Mouse (Mus musculus) forebrain, postnatal 0 days (tissue): ENCODE results near the gene Obp2a. TPM values are rescaled to one million over a fixed set of nuclear protein-coding genes. Genes with fewer than 3 reads are reported as not detected.

ENCODE experiments used
- ATAC-seq: fragments of 200-750 bp; cut with Nextera tagmentation; 2 replicates; pipeline ENCODE4 v1.8.0; 2017; ENCODE audit warnings: mild to moderate bottlenecking, moderate library complexity
- DNase-seq: peaks from one replicate; pipeline ENCODE4 v3.0.0-alpha.2; 2015
- H3K27ac ChIP-seq: fragments of 300-500 bp; sonication (generic); 2 replicates; pipeline ENCODE4 v1.5.1; 2014; ENCODE audit warnings: low read depth, mild to moderate bottlenecking, antibody characterized with exemption, low read length, moderate library complexity, mixed read lengths
- H3K27me3 ChIP-seq: fragments of 300-500 bp; sonication (generic); 2 replicates; pipeline ENCODE4 v1.6.1; 2014; ENCODE audit warnings: mild to moderate bottlenecking, low read length, mixed read lengths; ENCODE audit not compliant: insufficient read depth
- H3K36me3 ChIP-seq: fragments of 300-500 bp; sonication (generic); 2 replicates; pipeline ENCODE4 v1.6.1; 2014; ENCODE audit warnings: mild to moderate bottlenecking, moderate library complexity; ENCODE audit not compliant: insufficient read depth
- H3K4me1 ChIP-seq: fragments of 300-500 bp; sonication (generic); 2 replicates; pipeline ENCODE4 v1.6.1; 2014; ENCODE audit warnings: antibody characterized with exemption; ENCODE audit not compliant: insufficient read depth
- H3K4me2 ChIP-seq: fragments of 300-500 bp; sonication (generic); 2 replicates; pipeline ENCODE4 v1.6.1; 2014; ENCODE audit warnings: low read depth, mild to moderate bottlenecking, moderate library complexity
- H3K4me3 ChIP-seq: fragments of 300-500 bp; sonication (generic); 2 replicates; pipeline ENCODE4 v1.5.1; 2014; ENCODE audit warnings: low read depth, low read length, mixed read lengths
- H3K9ac ChIP-seq: fragments of 300-500 bp; sonication (generic); 2 replicates; pipeline ENCODE4 v1.6.1; 2014; ENCODE audit warnings: mild to moderate bottlenecking
- H3K9me3 ChIP-seq: fragments of 300-500 bp; sonication (generic); 2 replicates; pipeline ENCODE4 v1.6.1; 2016; ENCODE audit warnings: low read length
- CTCF ChIP-seq: sonication (generic); IDR thresholded peaks from 2 replicates; pipeline ENCODE4 v1.5.1; 2016; ENCODE audit warnings: antibody characterized with exemption, control low read depth, low read depth
- WGBS: fragments of 180-500 bp; shearing (Covaris S2); extraction: QIAGEN DNeasy Blood & Tissue Kit; methylation state at CpG from one replicate; pipeline ENCODE4 v1.1.7; 2014; 5-methylcytosine and 5-hydroxymethylcytosine counted together
- polyA plus RNA-seq: library from polyadenylated mRNA; unstranded; fragments of >200 nt; fragmentation: Nextera tagmentation; extraction: Ambion mirVana; gene quantifications from 2 replicates; pipeline ENCODE4 v1.2.1, GENCODE M21; 2015
- total RNA-seq: library from RNA; depleted of rRNA; stranded (reverse); fragments of >200 nt; gene quantifications from 2 replicates; pipeline ENCODE4 v1.2.3, GENCODE M21; 2014; rRNA removed

Gene Obp2a
- total and polyA plus RNA-seq, 2 experiments from 2014 or later = not detected

- Histone ChIP-seq H3K4me3 (no peak overlapping the region), H3K36me3 (no peaks in the 10 kb centered on the region), H3K27me3 (no peaks in the 10 kb centered on the region), H3K27ac (no peak overlapping the region), H3K9me3 (no peaks in the 10 kb centered on the region), H3K4me1 (no peaks in the 10 kb centered on the region), H3K4me2 (no peak overlapping the region), H3K9ac (no peak overlapping the region)
- ATAC-seq (no peak), DNase-seq (no peak)
- WGBS = 91% methylated on average over 1 of the region's 1 CpGs
- TF ChIP-seq CTCF = no peak
Observed at GRCm38 (mm10) chr2:25741671-25742070, 41.8 kb downstream of the Obp2a start.

Other genes with a start within 250 kb of the Obp2a start
- gene Clic3, start 243.2 kb upstream of the Obp2a start, total RNA-seq = 0.48 TPM in 1 of 2 replicates, not detected in the other
- gene Clic3, start 243.2 kb upstream of the Obp2a start, polyA plus RNA-seq = 2.5 and 3.6 TPM in 2 replicates
- gene Paxx, start 238.9 kb upstream of the Obp2a start, total RNA-seq = 154 and 164 TPM in 2 replicates
- 151 and 154 TPM in 2 replicates for gene Paxx, start 238.9 kb upstream of the Obp2a start, polyA plus RNA-seq
- 1,270 and 1,729 TPM in 2 replicates for gene Ptgds, start 230.0 kb upstream of the Obp2a start, total RNA-seq
- 1,561 and 1,919 TPM in 2 replicates for gene Ptgds, start 230.0 kb upstream of the Obp2a start, polyA plus RNA-seq
- not detected in 2 replicates for gene Lcn12, start 206.1 kb upstream of the Obp2a start, total RNA-seq
- not detected in 2 replicates for gene Lcn12, start 206.1 kb upstream of the Obp2a start, polyA plus RNA-seq
- gene Fbxw5, start 199.3 kb upstream of the Obp2a start, total RNA-seq = 120 and 140 TPM in 2 replicates
- gene Fbxw5, start 199.3 kb upstream of the Obp2a start, polyA plus RNA-seq = 93.8 and 116 TPM in 2 replicates
- gene C8g, start 198.3 kb upstream of the Obp2a start, total RNA-seq = 0.85 and 2.4 TPM in 2 replicates
- 4.0 and 4.3 TPM in 2 replicates for gene C8g, start 198.3 kb upstream of the Obp2a start, polyA plus RNA-seq
- gene Traf2, start 153.1 kb upstream of the Obp2a start, total RNA-seq = 8.0 and 9.6 TPM in 2 replicates
- gene Traf2, start 153.1 kb upstream of the Obp2a start, polyA plus RNA-seq = 7.8 and 9.2 TPM in 2 replicates
- 151 and 174 TPM in 2 replicates for gene Edf1, start 142.2 kb upstream of the Obp2a start, total RNA-seq
- gene Edf1, start 142.2 kb upstream of the Obp2a start, polyA plus RNA-seq = 368 and 392 TPM in 2 replicates
- 1.0 and 9.0 TPM in 2 replicates for gene Mamdc4, start 125.2 kb upstream of the Obp2a start, total RNA-seq
- gene Mamdc4, start 125.2 kb upstream of the Obp2a start, polyA plus RNA-seq = 0.21 and 0.26 TPM in 2 replicates
- 33.7 and 43.2 TPM in 2 replicates for gene Phpt1, start 124.8 kb upstream of the Obp2a start, total RNA-seq
- 171 and 185 TPM in 2 replicates for gene Phpt1, start 124.8 kb upstream of the Obp2a start, polyA plus RNA-seq
- gene Ajm1, start 118.3 kb upstream of the Obp2a start, total RNA-seq = 13.5 and 16.0 TPM in 2 replicates
- gene Ajm1, start 118.3 kb upstream of the Obp2a start, polyA plus RNA-seq = 11.3 and 13.7 TPM in 2 replicates
- gene Rabl6, start 91.5 kb upstream of the Obp2a start, total RNA-seq = 68.2 and 79.3 TPM in 2 replicates
- 51.8 and 54.9 TPM in 2 replicates for gene Rabl6, start 91.5 kb upstream of the Obp2a start, polyA plus RNA-seq
- gene Ccdc183, start 82.4 kb upstream of the Obp2a start, total RNA-seq = not detected in 2 replicates
- 0.36 TPM in 2 replicates for gene Ccdc183, start 82.4 kb upstream of the Obp2a start, polyA plus RNA-seq
- gene Tmem141, start 78.0 kb upstream of the Obp2a start, total RNA-seq = 39.4 and 49.5 TPM in 2 replicates
- gene Tmem141, start 78.0 kb upstream of the Obp2a start, polyA plus RNA-seq = 41.9 and 42.7 TPM in 2 replicates
- 3.3 and 4.7 TPM in 2 replicates for gene Fcna, start 72.0 kb upstream of the Obp2a start, total RNA-seq
- 5.2 and 6.7 TPM in 2 replicates for gene Fcna, start 72.0 kb upstream of the Obp2a start, polyA plus RNA-seq
- not detected in 2 replicates for gene Lcn8, start 46.9 kb upstream of the Obp2a start, total RNA-seq
- gene Lcn8, start 46.9 kb upstream of the Obp2a start, polyA plus RNA-seq = not detected in 2 replicates
- gene Lcn5, start 42.1 kb upstream of the Obp2a start, total RNA-seq = not detected in 2 replicates
- gene Lcn5, start 42.1 kb upstream of the Obp2a start, polyA plus RNA-seq = not detected in 2 replicates
- gene Lcn6, start 23.3 kb upstream of the Obp2a start, total RNA-seq = not detected in 2 replicates
- not detected in 2 replicates for gene Lcn6, start 23.3 kb upstream of the Obp2a start, polyA plus RNA-seq
- not detected in 2 replicates for gene Lcn10, start 17.3 kb upstream of the Obp2a start, total RNA-seq
- not detected in 2 replicates for gene Lcn10, start 17.3 kb upstream of the Obp2a start, polyA plus RNA-seq
- 43.4 and 50.5 TPM in 2 replicates for gene Bmyc, start 6.7 kb downstream of the Obp2a start, total RNA-seq
- gene Bmyc, start 6.7 kb downstream of the Obp2a start, polyA plus RNA-seq = 194 and 195 TPM in 2 replicates
- gene Obp2b, start 37.0 kb downstream of the Obp2a start, total RNA-seq = not detected in 2 replicates
- not detected in 2 replicates for gene Obp2b, start 37.0 kb downstream of the Obp2a start, polyA plus RNA-seq
- not detected in 2 replicates for gene Lcn3, start 65.5 kb downstream of the Obp2a start, total RNA-seq
- not detected in 2 replicates for gene Lcn3, start 65.5 kb downstream of the Obp2a start, polyA plus RNA-seq
- not detected in 2 replicates for gene Lcn11, start 77.0 kb downstream of the Obp2a start, total RNA-seq
- gene Lcn11, start 77.0 kb downstream of the Obp2a start, polyA plus RNA-seq = not detected in 2 replicates
- not detected in 2 replicates for gene Gm13539, start 82.2 kb downstream of the Obp2a start, total RNA-seq
- not detected in 2 replicates for gene Gm13539, start 82.2 kb downstream of the Obp2a start, polyA plus RNA-seq
- not detected in 2 replicates for gene Glt6d1, start 115.8 kb downstream of the Obp2a start, total RNA-seq
- gene Glt6d1, start 115.8 kb downstream of the Obp2a start, polyA plus RNA-seq = not detected in 2 replicates
- gene Lcn9, start 123.1 kb downstream of the Obp2a start, total RNA-seq = not detected in 2 replicates
- not detected in 2 replicates for gene Lcn9, start 123.1 kb downstream of the Obp2a start, polyA plus RNA-seq
- not detected in 2 replicates for gene Sohlh1, start 147.2 kb downstream of the Obp2a start, total RNA-seq
- gene Sohlh1, start 147.2 kb downstream of the Obp2a start, polyA plus RNA-seq = not detected in 2 replicates
- gene Kcnt1, start 163.7 kb downstream of the Obp2a start, total RNA-seq = 27.1 and 35.6 TPM in 2 replicates
- gene Kcnt1, start 163.7 kb downstream of the Obp2a start, polyA plus RNA-seq = 8.1 and 11.2 TPM in 2 replicates